Mouse (Mus musculus) stomach, postnatal 0 days (tissue): ENCODE measurements around the gene Prkab1. TPM values are rescaled to one million over a fixed set of nuclear protein-coding genes. Genes with fewer than 3 reads are reported as not detected.

Experiments used
- ATAC-seq: fragments of 200-750 bp; cut with Nextera tagmentation; 2 replicates; pipeline ENCODE4 v1.8.0; 2017; ENCODE audit not compliant: low FRiP score, low TSS enrichment
- DNase-seq: peaks from one replicate; pipeline ENCODE4 v3.0.0-alpha.2; 2016; ENCODE audit warnings: low spot score
- H3K27ac ChIP-seq: fragments of 300-500 bp; sonication (generic); replicated peaks from 2 replicates; pipeline ENCODE4 v1.5.1; 2014; ENCODE audit warnings: mild to moderate bottlenecking, control low read depth
- H3K27me3 ChIP-seq: fragments of 300-500 bp; sonication (generic); 2 replicates; pipeline ENCODE4 v1.6.1; 2014; ENCODE audit warnings: low read length; ENCODE audit not compliant: control insufficient read depth, insufficient read depth
- H3K36me3 ChIP-seq: fragments of 300-500 bp; sonication (generic); 2 replicates; pipeline ENCODE4 v1.6.1; 2014; ENCODE audit warnings: low read length, mixed read lengths; ENCODE audit not compliant: control insufficient read depth, insufficient read depth
- H3K4me1 ChIP-seq: fragments of 300-500 bp; sonication (generic); replicated peaks from 2 replicates; pipeline ENCODE4 v1.6.1; 2014; ENCODE audit warnings: antibody characterized with exemption; ENCODE audit not compliant: control insufficient read depth, insufficient read depth
- H3K4me2 ChIP-seq: fragments of 300-500 bp; sonication (generic); replicated peaks from 2 replicates; pipeline ENCODE4 v1.6.1; 2014; ENCODE audit warnings: low read depth, mild to moderate bottlenecking, control low read depth, moderate library complexity
- H3K4me3 ChIP-seq: fragments of 300-500 bp; sonication (generic); 2 replicates; pipeline ENCODE4 v1.5.1; 2014; ENCODE audit warnings: low read depth, low read length, control low read depth
- H3K9ac ChIP-seq: fragments of 300-500 bp; sonication (generic); 2 replicates; pipeline ENCODE4 v1.6.1; 2014; ENCODE audit warnings: mild to moderate bottlenecking, low read length, control low read depth, mixed read lengths
- H3K9me3 ChIP-seq: fragments of 300-500 bp; sonication (generic); 2 replicates; pipeline ENCODE4 v1.6.1; 2016; ENCODE audit warnings: low read length; ENCODE audit not compliant: control insufficient read depth
- CTCF ChIP-seq: IDR thresholded peaks from 2 replicates; pipeline ENCODE4 v1.5.1; 2016; ENCODE audit warnings: antibody characterized with exemption, low read depth, mild to moderate bottlenecking, moderate library complexity
- EP300 ChIP-seq: optimal IDR thresholded peaks from 2 replicates; pipeline ENCODE3; 2016; ENCODE audit warnings: antibody characterized with exemption
- WGBS: fragments of 180-500 bp; shearing (Covaris S2); extraction: QIAGEN DNeasy Blood & Tissue Kit; methylation state at CpG from one replicate; pipeline ENCODE4 v1.1.7; 2014; 5-methylcytosine and 5-hydroxymethylcytosine counted together
- polyA plus RNA-seq: library from polyadenylated mRNA; unstranded; fragments of >200 nt; fragmentation: Nextera tagmentation; extraction: Ambion mirVana; gene quantifications from 2 replicates; pipeline ENCODE4 v1.2.1, GENCODE M21; 2015

The Prkab1 gene
- polyA plus RNA-seq, 1 experiment from 2014 or later = 56.6 TPM

DNA sequence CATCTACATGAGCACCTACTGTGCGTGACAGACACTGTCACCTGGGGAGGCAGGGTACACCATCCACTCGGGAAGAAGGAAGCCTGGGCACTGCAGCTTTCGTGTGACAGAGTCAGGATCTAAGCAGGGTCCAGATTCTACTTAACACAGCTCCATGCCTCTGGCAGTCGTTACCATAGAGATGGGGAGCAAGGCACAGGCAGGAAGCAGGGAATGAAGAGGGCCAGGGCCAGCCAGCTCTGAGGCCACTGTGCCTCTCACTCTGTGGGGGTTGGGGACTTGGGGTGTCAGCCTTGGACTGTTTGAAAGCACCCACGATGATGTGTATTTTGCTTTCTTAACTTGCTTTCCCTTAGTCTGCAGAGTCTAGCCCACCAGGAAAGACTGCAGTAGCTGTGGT lies 46.1 kb downstream of the Prkab1 start:
- Histone ChIP-seq H3K36me3 (peaks cover 3% of the 10 kb centered on the region; the same call in 1 of the 2 replicates), H3K9ac (no peak overlapping the region), H3K27ac (0 out of 2 replicates have a peak overlapping the region, but pooled peaks have one; percentile 18), H3K9me3 (no peaks in the 10 kb centered on the region), H3K4me3 (no peak overlapping the region), H3K4me2 (no peak overlapping the region), H3K4me1 (0 out of 2 replicates have a peak, but pooled peaks cover 3% of the 10 kb centered on the region), H3K27me3 (no peaks in the 10 kb centered on the region)
- no peak for TF ChIP-seq CTCF
- no peak for TF ChIP-seq EP300
- ATAC-seq (no peak), DNase-seq (no peak)
- 63% methylated on average over 5 of the region's 5 CpGs for WGBS

DNA sequence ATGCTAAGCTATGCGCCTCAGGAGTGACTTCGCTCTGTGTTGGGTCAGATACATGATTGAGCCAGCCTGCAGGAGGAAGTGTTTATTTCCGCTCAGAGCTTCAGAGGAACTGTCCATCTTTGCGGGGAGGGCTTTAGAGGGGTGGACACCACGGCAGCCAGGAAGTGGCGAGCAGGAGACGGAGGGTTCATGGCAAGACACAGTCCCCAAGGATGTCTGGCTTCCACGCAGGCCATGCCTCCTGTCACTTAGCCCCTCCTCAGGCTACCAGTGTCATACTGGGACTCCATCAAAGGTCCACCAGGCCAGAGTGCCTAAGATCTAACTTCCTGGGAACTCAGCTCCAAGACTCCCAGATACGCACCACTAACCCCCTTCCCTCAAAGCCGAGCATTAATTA lies 46.6 kb downstream of the Prkab1 start:
- WGBS = 65% methylated on average over 10 of the region's 10 CpGs
- H3K4me1 ChIP-seq = 0 out of 2 replicates have a peak, but pooled peaks cover 3% of the 10 kb centered on the region
- H3K9ac ChIP-seq = no peak overlapping the region
- H3K27ac ChIP-seq = peak overlapping the region; percentile 70
- H3K4me2 ChIP-seq = peak overlapping the region; percentile 23; the same call in 1 of the 2 replicates
- H3K9me3 ChIP-seq = no peaks in the 10 kb centered on the region
- no peak for DNase-seq
- no peaks in the 10 kb centered on the region for H3K27me3 ChIP-seq
- TF ChIP-seq CTCF (no peak), EP300 (no peak)
- no peak for ATAC-seq
- H3K4me3 ChIP-seq = no peak overlapping the region
- peaks cover 3% of the 10 kb centered on the region; the same call in 1 of the 2 replicates for H3K36me3 ChIP-seq

DNA sequence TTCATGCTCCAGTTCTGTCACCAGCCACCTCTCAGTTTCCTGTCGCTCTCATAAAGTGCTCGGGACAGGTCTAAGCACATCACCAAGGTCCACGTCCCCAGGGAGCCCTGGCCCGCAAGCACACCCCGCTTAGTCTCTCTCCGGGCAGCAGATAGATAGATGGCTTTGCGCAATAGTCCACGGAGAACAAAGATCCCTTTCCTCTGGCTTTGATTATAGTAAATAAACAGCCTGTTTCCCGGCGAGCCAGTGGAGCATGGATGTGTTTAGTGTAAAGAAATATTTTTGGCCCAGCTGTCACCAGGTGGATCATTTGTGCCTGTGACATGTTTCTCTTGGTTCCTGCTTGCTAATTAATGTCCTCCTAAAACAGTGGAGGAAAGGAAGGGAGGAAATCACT lies 47.0 kb downstream of the Prkab1 start:
- 34% methylated on average over 10 of the region's 10 CpGs for WGBS
- H3K9ac ChIP-seq = no peak overlapping the region
- TF ChIP-seq EP300 = no peak
- no peak for TF ChIP-seq CTCF
- ATAC-seq (peak; percentile 29; the same call in 1 of the 2 replicates), DNase-seq (no peak)
- no peak overlapping the region for H3K4me3 ChIP-seq
- H3K4me1 ChIP-seq = 0 out of 2 replicates have a peak, but pooled peaks cover 3% of the 10 kb centered on the region
- no peaks in the 10 kb centered on the region for H3K9me3 ChIP-seq
- peak overlapping the region; percentile 23 for H3K4me2 ChIP-seq
- no peaks in the 10 kb centered on the region for H3K27me3 ChIP-seq
- peak overlapping the region; percentile 70 for H3K27ac ChIP-seq
- peaks cover 3% of the 10 kb centered on the region; the same call in 1 of the 2 replicates for H3K36me3 ChIP-seq

DNA sequence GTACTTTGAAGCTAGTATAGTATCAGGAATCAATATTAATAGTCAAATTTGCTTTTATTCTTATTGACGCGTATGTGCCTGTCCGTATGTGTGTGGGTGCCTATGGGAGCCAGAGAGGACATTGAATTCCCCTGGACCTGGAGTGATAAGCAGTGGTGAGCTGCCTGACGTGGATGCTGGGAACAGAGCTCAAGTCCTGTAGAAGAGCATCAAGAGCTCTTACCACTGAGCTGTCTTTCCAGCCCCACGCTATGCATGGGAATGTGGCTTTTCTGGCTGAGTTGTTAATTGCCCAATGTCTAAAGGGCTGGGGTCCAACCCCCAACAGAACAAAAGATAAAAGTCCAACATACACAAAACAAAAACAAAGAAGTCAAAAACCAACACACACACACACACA lies 47.9 kb downstream of the Prkab1 start:
- Histone ChIP-seq H3K27me3 (no peaks in the 10 kb centered on the region), H3K4me3 (no peak overlapping the region), H3K9me3 (no peaks in the 10 kb centered on the region), H3K9ac (no peak overlapping the region), H3K36me3 (no peaks in the 10 kb centered on the region), H3K4me2 (no peak overlapping the region), H3K4me1 (peaks cover 3% of the 10 kb centered on the region; the same call in 1 of the 2 replicates), H3K27ac (no peak overlapping the region)
- ATAC-seq = no peak
- DNase-seq = no peak
- no peak for TF ChIP-seq EP300
- no peak for TF ChIP-seq CTCF
- 74% methylated on average over 5 of the region's 5 CpGs for WGBS

DNA sequence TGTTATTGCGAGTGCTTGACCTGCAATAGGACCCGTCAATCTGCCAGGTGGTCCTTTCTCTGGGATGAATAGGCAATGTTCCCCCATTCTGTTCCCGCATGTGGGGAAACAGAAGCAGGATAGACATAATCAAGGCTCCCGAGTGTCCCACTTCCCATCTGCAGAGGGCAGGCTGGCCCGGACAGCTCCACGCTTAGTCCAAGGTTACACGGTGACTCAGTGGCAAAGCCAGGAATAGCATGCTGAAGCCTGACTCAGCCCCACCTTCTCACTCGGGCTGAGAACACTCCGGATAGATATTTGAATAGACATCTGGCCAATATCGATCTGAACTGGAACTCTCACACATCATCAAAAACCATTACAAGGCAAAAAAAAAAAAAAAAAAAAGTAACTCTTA lies 48.6 kb downstream of the Prkab1 start:
- Histone ChIP-seq H3K4me2 (no peak overlapping the region), H3K4me3 (no peak overlapping the region), H3K27me3 (no peaks in the 10 kb centered on the region), H3K27ac (no peak overlapping the region), H3K9ac (no peak overlapping the region), H3K4me1 (peaks cover 3% of the 10 kb centered on the region), H3K9me3 (no peaks in the 10 kb centered on the region), H3K36me3 (no peaks in the 10 kb centered on the region)
- WGBS = 68% methylated on average over 10 of the region's 10 CpGs
- TF ChIP-seq CTCF (peak; percentile 45), EP300 (no peak)
- ATAC-seq (no peak), DNase-seq (no peak)

DNA sequence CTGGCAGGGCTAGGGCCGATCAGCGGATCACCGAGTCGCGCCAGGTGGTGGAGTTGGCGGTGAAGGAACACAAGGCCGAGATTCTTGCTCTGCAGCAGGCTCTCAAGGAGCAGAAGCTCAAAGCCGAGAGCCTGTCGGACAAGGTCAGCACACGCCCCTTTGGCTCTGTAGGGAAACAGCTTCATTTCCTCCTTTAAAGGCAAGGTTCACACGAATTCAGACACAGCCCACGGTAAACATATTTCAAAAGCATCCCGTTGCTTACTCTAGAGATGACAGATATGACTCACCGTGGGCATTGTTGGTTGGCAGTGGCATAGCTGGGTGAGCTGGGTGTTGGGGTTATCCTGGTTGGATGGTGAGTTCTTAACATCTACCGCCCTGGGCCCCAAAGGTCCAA lies 53.1 kb downstream of the Prkab1 start:
- no peak overlapping the region for H3K4me3 ChIP-seq
- no peaks in the 10 kb centered on the region for H3K9me3 ChIP-seq
- peak overlapping the region; percentile 90 for H3K27ac ChIP-seq
- H3K9ac ChIP-seq = peak overlapping the region; percentile 31; the same call in 1 of the 2 replicates
- DNase-seq (peak; percentile 84), ATAC-seq (peak; percentile 96)
- H3K27me3 ChIP-seq = no peaks in the 10 kb centered on the region
- no peaks in the 10 kb centered on the region for H3K36me3 ChIP-seq
- no peaks in the 10 kb centered on the region; the same call in none of the 2 replicates for H3K4me1 ChIP-seq
- no peak for TF ChIP-seq EP300
- TF ChIP-seq CTCF = no peak
- 40% methylated on average over 15 of the region's 15 CpGs for WGBS
- H3K4me2 ChIP-seq = no peak overlapping the region

Other genes starting within 250 kb of the Prkab1 start
- gene Cit, start 179.2 kb downstream of the Prkab1 start, polyA plus RNA-seq = 4.1 and 5.4 TPM in 2 replicates
- not detected in 2 replicates for gene Tmem233, start 58.7 kb upstream of the Prkab1 start, polyA plus RNA-seq